Mouse (Mus musculus) heart, postnatal 25 days (tissue): ENCODE results near the gene Tuba1a. TPM values are rescaled to one million over a fixed set of nuclear protein-coding genes. Genes with fewer than 3 reads are reported as not detected.

Experiments used
- total RNA-seq, 2 experiments: library from RNA; stranded (reverse); gene quantifications; 2 replicates each; pipeline ENCODE4 v1.2.3; 2021

The Tuba1a gene
- total RNA-seq, 2 experiments from 2014 or later = 99.4 to 105 TPM

Other genes starting within 250 kb of the Tuba1a start
- under 1 TPM in 1 of 2 experiments, not detected in 1; 0.18 TPM for gene Ccdc65, start 245.5 kb downstream of the Tuba1a start, total RNA-seq
- 1 to 10 TPM; 4.7 to 7.2 TPM for gene Fkbp11, start 225.5 kb downstream of the Tuba1a start, total RNA-seq
- gene Arf3, start 190.5 kb downstream of the Tuba1a start, total RNA-seq = 10 to 100 TPM; 18.5 to 20.8 TPM
- under 1 TPM; 0.34 to 0.57 TPM for gene Wnt10b, start 175.6 kb downstream of the Tuba1a start, total RNA-seq
- not detected for gene Wnt1, start 163.8 kb downstream of the Tuba1a start, total RNA-seq
- gene Ddn, start 144.2 kb downstream of the Tuba1a start, total RNA-seq = under 1 TPM; 0.21 to 0.59 TPM
- gene Prkag1, start 122.2 kb downstream of the Tuba1a start, total RNA-seq = 100 to 1,000 TPM in 1 of 2 experiments, 10 to 100 TPM in 1; 90.5 to 103 TPM
- gene Kmt2d, start 82.5 kb downstream of the Tuba1a start, total RNA-seq = 10 to 100 TPM; 52.1 to 57.7 TPM
- gene Rhebl1, start 59.2 kb downstream of the Tuba1a start, total RNA-seq = 1 to 10 TPM; 2.0 to 2.8 TPM
- gene Dhh, start 55.2 kb downstream of the Tuba1a start, total RNA-seq = 1 to 10 TPM; 1.8 TPM
- 10 to 100 TPM; 11.5 to 13.4 TPM for gene Lmbr1l, start 35.5 kb downstream of the Tuba1a start, total RNA-seq
- 100 to 1,000 TPM; 163 to 175 TPM for gene Tuba1b, start 19.1 kb downstream of the Tuba1a start, total RNA-seq
- not detected for gene Gm49450, start 152 bp downstream of the Tuba1a start, total RNA-seq
- 10 to 100 TPM; 33.5 to 33.7 TPM for gene Tuba1c, start 76.2 kb upstream of the Tuba1a start, total RNA-seq
- gene Prph, start 101.5 kb upstream of the Tuba1a start, total RNA-seq = under 1 TPM; 0.14 to 0.42 TPM
- gene Troap, start 120.9 kb upstream of the Tuba1a start, total RNA-seq = under 1 TPM; 0.13 to 0.67 TPM
- not detected for gene C1ql4, start 134.1 kb upstream of the Tuba1a start, total RNA-seq
- under 1 TPM; 0.16 to 0.45 TPM for gene Dnajc22, start 139.5 kb upstream of the Tuba1a start, total RNA-seq
- 1 to 10 TPM; 7.7 to 7.9 TPM for gene Spats2, start 172.2 kb upstream of the Tuba1a start, total RNA-seq